Mouse (Mus musculus) hindbrain, embryonic 15.5 days (tissue): ENCODE data around the gene Tmem131l. TPM values are rescaled to one million over a fixed set of nuclear protein-coding genes. Genes with fewer than 3 reads are reported as not detected.

Experiments
- ATAC-seq: fragments of 200-750 bp; cut with Nextera tagmentation; 2 replicates; pipeline ENCODE4 v1.8.0; 2017; ENCODE audit warnings: low read depth, moderate number of reproducible peaks, moderate TSS enrichment; ENCODE audit not compliant: low FRiP score
- H3K27ac ChIP-seq: fragments of 300-500 bp; sonication (generic); replicated peaks from 2 replicates; pipeline ENCODE4 v1.5.1; 2015; ENCODE audit warnings: mild to moderate bottlenecking, inconsistent platforms
- H3K27me3 ChIP-seq: fragments of 300-500 bp; sonication (generic); 2 replicates; pipeline ENCODE4 v1.6.1; 2015; ENCODE audit warnings: control low read depth, inconsistent platforms
- H3K36me3 ChIP-seq: fragments of 300-500 bp; sonication (generic); 2 replicates; pipeline ENCODE4 v1.6.1; 2015; ENCODE audit warnings: control low read depth, inconsistent platforms
- H3K4me1 ChIP-seq: fragments of 300-500 bp; sonication (generic); replicated peaks from 2 replicates; pipeline ENCODE4 v1.6.1; 2015; ENCODE audit warnings: control low read depth, inconsistent platforms
- H3K4me2 ChIP-seq: fragments of 300-500 bp; sonication (generic); 2 replicates; pipeline ENCODE4 v1.6.1; 2015; ENCODE audit warnings: moderate library complexity, mild to moderate bottlenecking, inconsistent platforms
- H3K4me3 ChIP-seq: fragments of 300-500 bp; sonication (generic); 2 replicates; pipeline ENCODE4 v1.5.1; 2015; ENCODE audit warnings: mild to moderate bottlenecking, inconsistent platforms
- H3K9ac ChIP-seq: fragments of 300-500 bp; sonication (generic); 2 replicates; pipeline ENCODE4 v1.6.1; 2015; ENCODE audit warnings: inconsistent platforms
- H3K9me3 ChIP-seq: fragments of 300-500 bp; sonication (generic); 2 replicates; pipeline ENCODE4 v1.6.1; 2016; ENCODE audit warnings: control low read depth, inconsistent platforms
- WGBS: fragments of 180-500 bp; shearing (Covaris S2); methylation state at CpG from one replicate; pipeline ENCODE4 v1.1.7; 2015; 5-methylcytosine and 5-hydroxymethylcytosine counted together
- polyA plus RNA-seq: library from polyadenylated mRNA; unstranded; fragments of >200 nt; fragmentation: Nextera tagmentation; extraction: Ambion mirVana; gene quantifications from 2 replicates; pipeline ENCODE4 v1.2.1, GENCODE M21; 2015

Gene Tmem131l
- polyA plus RNA-seq, 1 experiment from 2014 or later: 46.6 TPM

GRCm38 (mm10) chr3:83915102-83915501 lies 124.9 kb downstream of the Tmem131l start:
- H3K4me3 ChIP-seq: no peak overlapping the region
- no peak for ATAC-seq
- 82% methylated on average over 3 of the region's 3 CpGs for WGBS
- H3K27ac ChIP-seq: no peak overlapping the region
- H3K27me3 ChIP-seq: no peaks in the 10 kb centered on the region
- no peak overlapping the region for H3K4me2 ChIP-seq
- peaks cover 38% of the 10 kb centered on the region for H3K36me3 ChIP-seq
- H3K4me1 ChIP-seq: no peaks in the 10 kb centered on the region
- H3K9ac ChIP-seq: no peak overlapping the region
- no peaks in the 10 kb centered on the region for H3K9me3 ChIP-seq

GRCm38 (mm10) chr3:83910707-83911106 lies 129.3 kb downstream of the Tmem131l start:
- peaks cover 40% of the 10 kb centered on the region for H3K36me3 ChIP-seq
- no peak overlapping the region for H3K4me2 ChIP-seq
- no peak overlapping the region for H3K27ac ChIP-seq
- no peaks in the 10 kb centered on the region for H3K9me3 ChIP-seq
- H3K27me3 ChIP-seq: no peaks in the 10 kb centered on the region
- no peaks in the 10 kb centered on the region for H3K4me1 ChIP-seq
- 94% methylated on average over 5 of the region's 5 CpGs for WGBS
- no peak overlapping the region for H3K9ac ChIP-seq
- ATAC-seq: no peak
- H3K4me3 ChIP-seq: no peak overlapping the region

GRCm38 (mm10) chr3:83906185-83906584 lies 133.8 kb downstream of the Tmem131l start:
- H3K4me2 ChIP-seq: no peak overlapping the region
- H3K27me3 ChIP-seq: no peaks in the 10 kb centered on the region
- no peak overlapping the region for H3K27ac ChIP-seq
- ATAC-seq: no peak
- no peaks in the 10 kb centered on the region for H3K4me1 ChIP-seq
- no peak overlapping the region for H3K4me3 ChIP-seq
- 96% methylated on average over 9 of the region's 9 CpGs for WGBS
- no peaks in the 10 kb centered on the region for H3K9me3 ChIP-seq
- H3K9ac ChIP-seq: no peak overlapping the region
- H3K36me3 ChIP-seq: peaks cover 60% of the 10 kb centered on the region

GRCm38 (mm10) chr3:83905161-83905560 lies 134.8 kb downstream of the Tmem131l start:
- H3K27me3 ChIP-seq: no peaks in the 10 kb centered on the region
- 0 out of 2 replicates have a peak, but pooled peaks have one; percentile 19 for ATAC-seq
- no peak overlapping the region for H3K4me2 ChIP-seq
- H3K9ac ChIP-seq: no peak overlapping the region
- H3K4me3 ChIP-seq: no peak overlapping the region
- no peaks in the 10 kb centered on the region for H3K9me3 ChIP-seq
- H3K36me3 ChIP-seq: peaks cover 61% of the 10 kb centered on the region
- no peaks in the 10 kb centered on the region for H3K4me1 ChIP-seq
- H3K27ac ChIP-seq: no peak overlapping the region
- WGBS: 73% methylated on average over 6 of the region's 6 CpGs

GRCm38 (mm10) chr3:83904176-83904958 lies 135.6 kb downstream of the Tmem131l start:
- Histone ChIP-seq H3K4me1 (no peaks in the 10 kb centered on the region), H3K27me3 (no peaks in the 10 kb centered on the region), H3K4me3 (no peak overlapping the region), H3K27ac (0 out of 2 replicates have a peak overlapping the region, but pooled peaks have one; percentile 46), H3K9ac (no peak overlapping the region), H3K4me2 (no peak overlapping the region), H3K9me3 (no peaks in the 10 kb centered on the region), H3K36me3 (peaks cover 62% of the 10 kb centered on the region)
- 79% methylated on average over 14 of the region's 14 CpGs for WGBS
- ATAC-seq: no peak

GRCm38 (mm10) chr3:83902943-83903342 lies 137.0 kb downstream of the Tmem131l start:
- Histone ChIP-seq H3K4me2 (no peak overlapping the region), H3K36me3 (peaks cover 68% of the 10 kb centered on the region), H3K4me3 (no peak overlapping the region), H3K9me3 (no peaks in the 10 kb centered on the region), H3K9ac (no peak overlapping the region), H3K4me1 (no peaks in the 10 kb centered on the region), H3K27me3 (no peaks in the 10 kb centered on the region), H3K27ac (no peak overlapping the region)
- ATAC-seq: no peak
- 84% methylated on average over 5 of the region's 5 CpGs for WGBS

GRCm38 (mm10) chr3:83902459-83902858 lies 137.5 kb downstream of the Tmem131l start:
- Histone ChIP-seq H3K4me2 (no peak overlapping the region), H3K9ac (no peak overlapping the region), H3K27ac (no peak overlapping the region), H3K36me3 (peaks cover 73% of the 10 kb centered on the region), H3K4me3 (no peak overlapping the region), H3K27me3 (no peaks in the 10 kb centered on the region), H3K4me1 (no peaks in the 10 kb centered on the region), H3K9me3 (no peaks in the 10 kb centered on the region)
- 89% methylated on average over 8 of the region's 8 CpGs for WGBS
- no peak for ATAC-seq

- H3K27ac ChIP-seq: no peak overlapping the region
- no peaks in the 10 kb centered on the region for H3K9me3 ChIP-seq
- no peak overlapping the region for H3K9ac ChIP-seq
- H3K36me3 ChIP-seq: peaks cover 70% of the 10 kb centered on the region
- H3K4me1 ChIP-seq: no peaks in the 10 kb centered on the region
- ATAC-seq: no peak
- no peak overlapping the region for H3K4me2 ChIP-seq
- no peaks in the 10 kb centered on the region for H3K27me3 ChIP-seq
- H3K4me3 ChIP-seq: no peak overlapping the region
- WGBS: 93% methylated on average over 12 of the region's 12 CpGs
Measured at GRCm38 (mm10) chr3:83900756-83901373, 139.1 kb downstream of the Tmem131l start.

GRCm38 (mm10) chr3:83899556-83899955 lies 140.4 kb downstream of the Tmem131l start:
- Histone ChIP-seq H3K9ac (no peak overlapping the region), H3K36me3 (peaks cover 57% of the 10 kb centered on the region), H3K9me3 (no peaks in the 10 kb centered on the region), H3K4me3 (no peak overlapping the region), H3K4me1 (no peaks in the 10 kb centered on the region), H3K4me2 (no peak overlapping the region), H3K27me3 (no peaks in the 10 kb centered on the region), H3K27ac (no peak overlapping the region)
- ATAC-seq: 0 out of 2 replicates have a peak, but pooled peaks have one; percentile 12
- 44% methylated on average over 8 of the region's 8 CpGs for WGBS

- H3K4me1 ChIP-seq: no peaks in the 10 kb centered on the region
- H3K9me3 ChIP-seq: no peaks in the 10 kb centered on the region
- no peak overlapping the region for H3K9ac ChIP-seq
- no peak overlapping the region for H3K27ac ChIP-seq
- WGBS: 97% methylated on average over 9 of the region's 9 CpGs
- H3K4me2 ChIP-seq: no peak overlapping the region
- H3K27me3 ChIP-seq: no peaks in the 10 kb centered on the region
- ATAC-seq: no peak
- H3K4me3 ChIP-seq: no peak overlapping the region
- peaks cover 44% of the 10 kb centered on the region for H3K36me3 ChIP-seq
Measured at GRCm38 (mm10) chr3:83898246-83898645, 141.7 kb downstream of the Tmem131l start.

- WGBS: 36% methylated on average over 3 of the region's 3 CpGs
- H3K4me2 ChIP-seq: no peak overlapping the region
- H3K4me3 ChIP-seq: no peak overlapping the region
- H3K27me3 ChIP-seq: no peaks in the 10 kb centered on the region
- H3K9ac ChIP-seq: no peak overlapping the region
- no peaks in the 10 kb centered on the region for H3K9me3 ChIP-seq
- no peak overlapping the region for H3K27ac ChIP-seq
- no peak for ATAC-seq
- peaks cover 30% of the 10 kb centered on the region for H3K36me3 ChIP-seq
- no peaks in the 10 kb centered on the region for H3K4me1 ChIP-seq
Measured at GRCm38 (mm10) chr3:83895811-83896210, 144.2 kb downstream of the Tmem131l start.

GRCm38 (mm10) chr3:83895111-83895510 lies 144.9 kb downstream of the Tmem131l start:
- no peaks in the 10 kb centered on the region for H3K9me3 ChIP-seq
- H3K27me3 ChIP-seq: no peaks in the 10 kb centered on the region
- WGBS: 94% methylated on average over 5 of the region's 5 CpGs
- H3K4me2 ChIP-seq: no peak overlapping the region
- H3K36me3 ChIP-seq: peaks cover 26% of the 10 kb centered on the region
- H3K4me1 ChIP-seq: no peaks in the 10 kb centered on the region
- no peak overlapping the region for H3K27ac ChIP-seq
- no peak overlapping the region for H3K9ac ChIP-seq
- no peak for ATAC-seq
- no peak overlapping the region for H3K4me3 ChIP-seq
